Mouse (Mus musculus) ovary, postnatal 36 days (tissue): ENCODE data around the gene Inhbe.

ENCODE experiments used
- DNase-seq: peaks from one replicate; pipeline ENCODE4 v3.0.0; 2022; ENCODE audit warnings: low spot score, mixed read lengths

The Inhbe gene

DNA sequence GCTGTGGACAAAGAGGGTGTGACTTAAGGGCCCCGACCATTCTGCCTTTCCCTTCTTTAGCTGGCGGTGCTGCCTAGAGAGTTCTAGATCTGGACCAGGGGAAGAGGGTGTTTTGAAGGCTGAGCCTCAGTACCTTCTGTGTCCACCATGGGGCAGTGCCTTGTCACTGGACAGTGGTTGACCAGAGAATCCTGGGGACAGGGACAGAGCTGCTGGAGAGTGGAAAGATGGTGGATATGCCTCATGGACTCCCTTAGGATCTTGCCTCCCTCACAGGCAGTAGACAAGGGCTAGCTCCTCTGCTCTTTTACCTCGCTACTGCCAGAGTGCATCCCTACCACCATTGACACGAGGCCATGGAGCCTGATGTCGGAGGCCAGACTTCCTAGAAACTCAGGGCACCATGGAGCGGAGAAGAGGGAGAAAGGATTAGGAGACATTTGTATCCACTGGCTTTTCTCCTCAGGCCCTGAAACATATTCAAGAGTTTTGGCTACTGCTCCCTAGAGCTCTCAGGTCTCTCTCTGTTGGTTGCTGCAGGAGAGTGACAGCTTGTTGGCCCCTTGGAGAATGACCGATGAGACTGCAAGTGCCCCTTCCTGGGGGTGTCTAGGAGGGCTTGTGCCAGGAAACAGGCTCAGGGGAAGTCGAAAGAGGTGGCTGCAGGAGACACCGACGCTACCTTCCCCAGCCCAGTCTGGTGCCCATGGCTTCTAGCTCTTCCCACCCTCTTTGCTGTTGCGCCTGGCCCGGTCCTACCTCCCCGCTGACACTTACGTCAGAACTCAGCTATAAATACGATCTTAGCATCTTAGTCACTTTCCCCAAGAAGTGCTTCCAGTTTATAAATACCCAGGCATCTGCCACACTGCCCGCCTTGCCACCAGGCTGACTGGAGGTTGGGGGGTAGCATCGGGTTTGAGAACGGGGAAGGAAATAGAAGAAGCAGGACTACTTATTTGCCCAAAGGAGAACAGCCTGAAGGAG is at the start of gene Inhbe:
TSS of gene Inhbe (minus strand) at position 503 of the 987 bp plus-strand sequence.
- no peak for DNase-seq

DNA sequence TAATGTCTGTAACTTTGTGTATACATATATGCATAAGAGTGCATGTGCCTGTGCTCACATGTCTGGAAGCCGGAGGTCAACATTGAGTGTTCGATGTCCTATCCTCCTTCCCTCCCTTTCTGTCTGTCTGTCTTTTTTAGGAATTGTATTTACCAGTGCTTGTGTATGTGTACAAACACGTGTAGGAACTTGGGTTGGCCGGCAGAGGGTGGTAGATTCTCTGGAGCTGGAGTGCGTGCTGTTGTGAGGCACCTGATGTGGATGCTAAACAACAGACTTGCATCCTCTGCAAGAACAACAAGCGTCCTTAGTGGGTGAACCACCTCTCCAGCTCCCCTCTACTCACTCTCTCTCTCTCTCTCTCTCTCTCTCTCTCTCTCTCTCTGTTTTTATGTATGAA is 37.6 kb upstream of the Inhbe start:
- no peak for DNase-seq

DNA sequence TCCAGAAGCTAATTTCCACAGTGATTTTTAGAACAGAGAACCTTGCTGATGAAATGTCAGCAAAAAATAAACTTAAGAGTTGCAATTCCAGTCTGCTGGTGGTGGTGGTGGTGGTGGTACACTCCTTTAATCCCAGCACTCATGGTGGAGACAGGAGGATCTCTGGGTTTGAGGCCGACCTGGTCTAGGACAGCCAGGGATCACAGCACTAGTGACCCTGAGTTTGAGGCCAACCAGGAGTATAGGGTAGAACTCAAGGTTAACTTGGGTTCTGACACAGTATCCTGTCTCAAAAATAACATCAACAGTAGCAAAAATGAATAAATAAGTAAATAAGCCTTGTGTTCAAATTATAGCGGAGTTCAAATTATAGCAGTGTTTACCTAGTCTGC is 27.5 kb upstream of the Inhbe start:
- DNase-seq, result no peak

DNA sequence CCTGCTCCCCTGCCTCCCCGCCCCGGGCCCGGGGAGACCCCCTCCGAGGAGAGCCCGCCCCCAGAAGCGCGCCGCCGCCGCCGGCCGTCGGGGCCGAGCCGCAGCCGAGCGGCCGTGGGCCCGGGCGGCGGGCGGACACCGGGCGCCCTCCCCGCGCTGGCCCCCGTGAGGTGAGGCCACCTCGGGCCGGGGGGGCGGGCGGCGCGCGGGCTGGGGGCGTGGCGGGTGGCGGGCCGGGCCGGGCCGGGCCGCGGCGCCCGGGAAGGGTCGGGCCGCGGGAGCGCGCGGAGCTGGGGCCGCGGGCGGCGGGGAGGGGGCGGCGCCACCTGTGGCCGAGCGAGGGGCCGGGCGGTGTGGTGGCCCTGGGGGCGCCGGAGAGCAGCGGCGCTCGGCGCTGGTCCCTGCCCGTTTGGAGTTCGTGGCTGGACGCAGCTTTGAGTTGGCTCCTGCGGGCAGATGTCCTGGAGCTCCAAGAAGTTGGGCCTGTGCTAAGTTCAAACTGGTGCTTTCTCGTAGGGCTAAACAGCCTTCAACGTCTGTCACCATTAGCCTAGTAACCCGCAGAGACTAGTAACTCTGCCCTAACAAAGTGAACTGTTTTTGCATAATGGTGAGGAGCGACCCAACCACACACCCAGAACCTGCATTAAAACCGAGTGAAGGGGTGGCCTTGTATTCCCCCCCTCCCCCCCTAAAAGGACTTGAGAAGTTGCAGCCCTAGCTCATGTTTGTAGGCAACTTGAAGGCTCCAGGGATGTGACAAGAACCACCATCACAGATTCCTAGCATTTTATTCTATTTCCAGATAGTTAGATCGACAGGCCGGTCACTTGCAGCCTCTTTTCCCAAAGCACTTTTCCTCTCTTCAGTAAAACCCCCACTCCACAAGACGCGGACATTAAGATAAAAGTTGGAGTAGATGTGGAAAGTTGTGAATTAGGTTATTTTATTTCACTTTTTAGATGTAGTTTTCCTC is 26.8 kb upstream of the Inhbe start:
- peak; percentile 80 for DNase-seq

DNA sequence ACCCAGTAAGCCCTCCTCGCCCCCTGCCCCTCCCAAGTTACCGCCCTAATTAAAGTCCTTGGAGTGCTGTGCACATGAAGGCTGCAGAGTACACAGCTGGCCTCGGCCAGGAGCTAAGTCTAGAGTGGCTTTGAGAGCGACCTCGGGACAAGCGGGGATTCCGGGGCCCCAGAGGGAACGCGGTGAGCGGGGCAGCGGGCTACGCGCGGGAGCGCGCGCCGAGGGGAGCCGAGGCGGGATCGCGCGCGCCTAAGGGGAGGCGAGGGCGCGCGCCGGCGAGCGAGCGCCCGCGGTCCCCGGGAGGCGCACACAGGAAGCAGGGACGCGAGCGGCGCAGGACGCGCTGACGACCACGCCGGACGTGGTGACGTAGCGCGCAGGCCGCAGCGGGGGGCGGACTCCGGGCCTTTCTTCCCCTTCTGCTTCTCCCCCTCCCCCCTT is 26.1 kb upstream of the Inhbe start, which contains the start of gene R3hdm2:
TSS of gene R3hdm2 (plus strand) at position 77 of the 441 bp plus-strand sequence.
- peak; percentile 92 for DNase-seq

DNA sequence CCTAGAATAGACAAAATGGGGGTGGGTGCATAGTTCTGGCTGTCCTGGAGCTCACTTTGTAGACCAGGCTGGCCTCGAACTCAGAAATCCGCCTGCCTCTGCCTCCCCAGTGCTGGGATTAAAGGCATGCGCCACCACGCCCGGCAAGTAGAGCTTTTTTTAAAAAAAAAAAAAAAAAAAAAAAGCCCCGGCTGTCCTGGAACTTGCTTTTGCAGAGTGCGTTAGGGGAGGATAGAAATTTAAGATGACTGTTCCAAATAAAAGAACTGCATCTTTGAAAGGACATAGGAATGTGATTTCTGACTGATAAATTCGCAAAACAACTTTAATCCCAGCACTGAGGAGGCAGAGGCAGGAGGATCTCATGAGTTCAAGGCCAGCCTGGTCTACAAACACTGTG is 25.4 kb upstream of the Inhbe start:
- no peak for DNase-seq

DNA sequence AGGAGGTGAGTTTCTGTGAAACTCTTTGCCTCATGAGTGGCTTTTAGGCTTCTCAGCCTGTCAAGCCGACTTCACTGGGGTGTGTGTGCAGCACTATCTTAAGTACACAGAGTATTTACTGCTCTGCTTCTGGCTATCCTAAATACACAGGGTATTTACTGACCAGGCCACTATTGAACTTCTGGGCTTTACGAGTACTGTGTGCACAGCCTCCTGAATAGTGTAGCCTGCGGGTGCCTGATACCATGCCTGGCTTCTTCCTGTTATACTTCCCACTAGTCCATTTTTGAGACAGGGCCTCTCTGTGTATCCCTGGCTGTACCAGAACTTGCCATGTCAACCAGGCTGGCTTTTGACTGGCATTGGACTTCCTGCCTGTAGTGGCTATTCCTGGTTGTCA is 23.5 kb upstream of the Inhbe start:
- DNase-seq, result no peak

DNA sequence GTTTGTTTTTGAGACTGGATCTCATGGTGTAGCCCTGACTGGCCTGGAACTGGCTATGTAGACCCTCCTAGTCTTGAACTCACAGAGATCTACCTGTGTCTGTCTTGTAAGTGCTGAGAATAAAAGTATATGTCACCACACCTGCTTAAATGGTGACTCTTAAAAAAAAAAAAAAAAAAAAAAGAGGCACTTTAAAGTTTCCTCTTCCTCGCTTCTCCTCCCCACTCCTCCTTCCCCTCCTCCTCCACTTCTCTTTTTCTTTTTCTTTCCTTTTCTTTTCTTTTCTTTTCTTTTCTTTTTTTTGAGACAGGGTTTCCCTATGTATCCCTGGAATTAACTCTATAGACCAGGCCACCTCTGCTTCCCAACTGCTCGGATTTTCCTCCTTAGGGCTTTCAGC is 16.8 kb upstream of the Inhbe start:
- DNase-seq, result no peak

DNA sequence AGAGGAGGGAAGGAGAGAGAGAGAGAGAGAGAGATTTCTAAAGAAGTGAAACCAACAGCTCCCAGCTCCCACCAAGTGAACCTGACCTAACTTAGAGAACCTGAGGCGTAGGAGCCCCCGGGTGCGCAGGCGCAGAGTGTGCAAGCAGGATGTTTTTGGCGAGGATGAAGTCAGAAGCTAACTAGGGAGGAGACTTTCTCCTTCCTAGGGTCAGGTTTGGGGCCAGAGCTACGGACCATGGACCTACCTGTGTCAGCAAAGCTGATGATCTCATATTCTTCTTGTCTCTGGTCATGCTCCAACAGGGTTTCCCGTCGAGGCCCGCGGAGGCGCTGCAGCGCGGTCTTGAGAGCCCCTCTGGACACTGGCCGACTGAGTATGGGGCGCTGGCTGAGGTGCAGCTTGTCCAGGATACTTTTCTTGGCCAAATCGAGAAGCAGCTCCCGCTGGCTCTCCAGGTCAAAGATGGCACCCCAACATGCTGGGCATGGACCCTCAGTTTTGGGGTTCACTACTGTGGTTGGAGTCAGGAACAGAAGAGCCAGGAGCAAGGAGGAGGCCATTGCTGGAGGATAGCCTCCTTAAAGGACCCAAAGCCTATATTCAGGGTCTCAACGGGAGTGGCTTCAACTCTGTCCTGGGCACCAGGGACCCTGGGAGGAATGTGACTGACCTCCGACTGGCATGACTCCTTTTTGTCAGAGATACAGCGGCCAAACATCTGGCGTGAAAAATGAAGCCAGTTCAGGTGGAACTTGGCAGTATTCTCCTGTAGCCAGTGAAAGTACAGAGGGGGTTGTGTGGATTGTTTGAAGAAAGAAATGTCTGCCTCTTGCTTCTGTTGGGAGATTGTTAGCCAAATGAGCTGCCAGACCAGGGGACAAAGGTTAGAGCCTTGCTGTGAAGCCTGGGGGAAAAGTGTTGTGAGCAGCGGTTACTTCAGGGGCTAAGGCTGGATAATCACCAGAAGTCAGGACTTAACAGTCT is 15.9 kb upstream of the Inhbe start, which contains the start of gene Inhbc:
TSS of gene Inhbc (minus strand) at position 598 of the 987 bp plus-strand sequence.
- DNase-seq, result no peak

DNA sequence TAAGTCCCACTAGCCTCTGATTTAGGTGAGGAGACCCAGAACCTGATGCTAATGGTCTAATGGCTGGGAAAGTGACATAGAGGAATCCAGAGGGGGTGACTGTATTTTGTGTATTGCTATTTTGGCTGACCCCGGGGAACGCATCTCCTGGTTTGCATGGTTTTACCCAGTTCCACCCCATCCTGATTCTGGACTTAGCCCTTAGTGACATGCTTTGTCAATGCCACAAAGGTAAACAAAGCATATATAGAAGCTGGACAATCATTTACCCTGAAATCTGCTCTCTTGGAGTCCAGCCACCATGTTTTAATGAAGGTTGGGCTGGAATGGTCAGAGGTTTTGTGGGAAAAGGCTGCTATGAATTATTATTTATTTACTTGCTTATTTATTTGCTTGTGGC is 14.1 kb upstream of the Inhbe start:
- no peak for DNase-seq

DNA sequence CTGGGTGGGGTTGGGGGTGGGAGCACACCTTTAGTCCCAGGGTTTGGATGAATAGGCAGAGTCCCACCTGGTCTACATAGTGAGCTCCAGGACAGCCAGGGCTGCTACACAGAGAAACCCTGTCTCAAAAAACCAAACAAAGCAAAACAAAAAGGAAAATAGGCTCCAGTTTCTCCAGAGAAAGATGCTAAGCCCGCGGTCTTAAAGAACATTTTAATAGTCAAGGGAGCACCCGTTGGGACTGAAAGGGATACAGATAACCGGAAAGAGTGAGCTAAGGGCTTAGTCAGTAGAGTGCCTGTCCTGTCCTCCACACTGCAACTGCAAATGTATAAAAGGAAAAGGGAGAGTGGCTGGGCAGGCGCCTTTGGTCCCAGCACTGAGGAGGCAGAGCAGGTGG is 12.9 kb upstream of the Inhbe start:
- DNase-seq, result no peak

DNA sequence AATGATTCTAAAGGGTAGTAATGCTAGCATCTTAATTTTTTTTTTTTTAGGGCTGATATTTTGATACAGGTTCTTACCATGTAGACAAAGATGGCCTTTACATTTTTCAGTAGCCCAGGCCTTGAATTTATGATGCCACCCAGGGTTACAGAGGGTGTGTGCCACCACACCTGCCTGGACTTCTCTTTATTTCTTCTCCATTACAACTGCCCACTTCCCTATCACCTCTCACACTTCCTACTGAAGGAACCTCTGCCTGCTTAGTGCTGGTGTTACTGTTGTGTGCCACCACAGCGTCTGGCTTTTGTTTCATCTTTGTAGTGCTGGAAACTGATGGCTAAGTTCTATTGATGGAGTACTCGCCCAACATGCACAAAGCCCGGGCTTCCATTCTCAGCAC is 6.5 kb upstream of the Inhbe start:
- DNase-seq, result no peak

DNA sequence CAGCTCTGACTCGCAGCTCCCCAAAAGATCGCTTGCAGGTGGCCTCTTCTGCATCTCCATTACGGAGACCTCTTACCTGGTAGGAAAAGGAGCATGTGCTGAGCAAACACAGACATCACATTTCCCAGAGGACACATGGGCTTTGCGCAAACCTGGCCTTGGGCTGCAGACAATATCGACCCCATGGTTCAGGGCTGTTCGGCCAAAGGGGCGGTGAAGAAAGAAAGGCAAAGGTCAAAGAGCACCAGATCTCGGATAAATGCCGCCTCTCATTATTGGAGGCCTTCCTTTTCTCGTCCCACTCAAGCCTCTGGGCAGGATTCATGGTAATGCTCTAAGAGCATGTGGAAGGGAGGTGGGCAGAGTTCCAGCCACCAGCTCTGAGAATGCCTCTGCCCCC is 1.1 kb upstream of the Inhbe start:
- no peak for DNase-seq

DNA sequence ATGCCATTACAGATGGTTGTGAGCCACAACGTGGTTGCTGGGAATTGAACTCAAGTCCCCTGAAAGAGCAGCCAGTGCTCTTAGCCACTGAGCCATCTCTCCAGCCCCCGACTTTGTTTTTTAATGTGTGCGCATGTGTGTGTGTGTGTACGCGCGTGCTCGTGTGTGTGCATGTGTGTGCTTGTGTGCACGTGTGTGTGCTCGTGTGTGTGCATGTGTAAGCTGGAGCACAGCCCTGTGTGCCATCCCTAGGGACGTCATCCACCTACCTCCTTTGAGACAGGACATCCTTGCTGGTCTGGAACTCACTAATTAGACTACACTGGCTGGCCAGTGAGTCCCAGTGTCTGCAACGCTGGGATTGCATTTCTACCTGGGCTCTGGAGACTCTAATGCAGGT is 1.4 kb downstream of the Inhbe start:
- DNase-seq, result no peak

DNA sequence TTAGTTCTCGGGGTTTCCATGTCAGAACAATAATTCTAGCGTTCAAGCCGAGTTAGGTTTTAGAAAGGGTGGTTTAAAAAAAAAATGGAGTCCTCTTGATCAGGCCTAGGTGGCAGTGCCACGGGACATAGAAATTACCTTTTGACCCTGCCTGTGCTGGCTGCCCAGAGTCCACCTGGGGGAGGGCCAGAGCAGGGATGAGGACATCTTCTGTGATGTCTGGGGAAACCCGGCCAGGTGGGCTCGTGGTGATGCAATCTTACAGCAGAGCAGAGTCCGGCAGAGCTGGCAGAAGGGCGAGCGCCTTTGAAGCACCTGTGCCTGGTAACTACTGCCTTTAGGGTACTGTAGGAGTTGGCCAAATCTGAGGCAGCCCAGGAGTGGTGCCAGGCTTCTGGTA is 2.0 kb downstream of the Inhbe start:
- no peak for DNase-seq

DNA sequence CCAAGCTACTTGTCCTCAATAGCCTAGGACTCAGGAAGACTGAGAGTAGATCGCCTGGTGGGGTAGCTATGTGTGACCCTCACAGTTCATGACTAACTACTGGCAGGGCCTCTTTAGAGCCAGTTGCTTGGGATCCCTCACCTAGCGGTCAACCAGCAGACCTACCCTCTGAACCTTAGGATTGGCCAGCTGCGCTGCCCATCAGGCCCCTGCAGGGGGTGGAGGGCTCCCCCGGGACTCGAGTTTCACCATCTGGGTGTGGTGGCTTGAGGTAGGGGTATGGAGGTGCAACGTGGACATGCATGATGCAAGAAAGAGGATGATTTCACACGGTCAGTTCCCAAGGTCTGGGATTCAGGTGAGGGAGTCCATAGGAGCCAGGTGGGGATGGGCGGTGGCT is 2.5 kb downstream of the Inhbe start:
- no peak for DNase-seq

DNA sequence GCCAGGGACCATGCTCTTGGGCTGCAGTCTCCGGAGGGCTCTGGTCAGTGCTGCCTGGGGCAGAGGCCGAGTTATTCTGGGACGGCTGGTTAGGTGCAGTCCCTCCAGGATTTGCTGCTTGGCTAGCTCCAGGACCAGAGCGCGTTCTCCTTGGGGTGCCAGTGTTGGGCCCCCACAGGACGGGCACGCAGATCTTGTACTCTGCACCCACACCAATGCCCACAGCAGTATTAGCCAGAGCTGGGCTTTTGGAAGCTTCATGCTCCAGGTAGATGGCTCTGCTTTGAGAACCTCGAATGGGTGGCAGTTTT is 3.0 kb downstream of the Inhbe start:
- no peak for DNase-seq

DNA sequence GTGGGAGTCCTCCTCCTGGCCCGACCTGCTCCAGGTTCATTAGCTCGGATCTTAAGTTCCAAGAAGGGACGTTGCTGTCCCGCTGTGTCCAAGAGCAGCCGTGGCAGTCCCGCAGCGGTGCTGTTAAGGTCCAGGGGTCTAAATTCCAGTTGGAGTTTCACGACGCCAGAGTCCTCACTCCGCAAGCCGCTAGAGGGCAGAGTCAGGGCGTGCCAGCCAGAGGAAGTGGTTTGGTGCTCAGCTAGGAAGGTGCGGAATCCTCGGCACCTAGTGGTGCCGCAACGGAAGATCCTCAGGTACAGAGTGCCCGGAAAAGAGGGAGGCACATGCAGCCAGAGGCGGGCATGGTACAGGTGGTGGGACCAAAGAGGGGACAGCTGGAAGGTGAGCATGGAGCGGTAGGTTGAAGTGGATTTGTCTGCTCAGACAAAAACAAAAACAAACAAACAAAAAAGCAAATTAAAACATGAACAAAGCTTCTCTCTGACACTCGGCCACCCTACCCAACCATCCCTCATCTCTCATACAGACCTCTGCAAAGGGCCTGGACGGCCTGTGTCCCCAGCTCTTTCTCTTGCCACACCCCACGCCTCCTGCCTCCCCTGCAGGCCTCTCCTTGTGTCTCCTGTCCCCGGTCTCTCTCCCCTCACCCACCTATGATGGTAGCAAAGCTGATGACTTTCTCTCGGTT is 3.5 kb downstream of the Inhbe start:
- peak; percentile 74 for DNase-seq

DNA sequence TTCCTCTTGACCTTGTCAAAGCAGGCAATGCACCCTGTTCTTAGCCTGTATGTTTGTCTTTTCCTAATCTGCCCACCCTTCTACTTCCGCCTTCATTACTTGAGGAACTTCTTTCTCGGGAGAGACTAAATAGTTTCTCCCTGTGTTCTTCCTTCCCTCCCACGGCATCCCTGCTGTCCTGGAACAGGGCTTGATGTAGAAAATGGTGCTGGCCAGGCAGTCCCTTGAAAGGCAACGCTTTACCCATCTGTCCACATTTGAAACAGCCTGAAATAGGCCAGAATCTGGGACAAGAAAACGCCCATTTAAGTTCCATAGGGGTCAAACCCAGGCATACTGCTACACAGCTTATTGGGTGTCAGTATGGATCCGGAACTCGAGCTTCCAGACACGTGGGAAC is 4.4 kb downstream of the Inhbe start:
- DNase-seq, result no peak

DNA sequence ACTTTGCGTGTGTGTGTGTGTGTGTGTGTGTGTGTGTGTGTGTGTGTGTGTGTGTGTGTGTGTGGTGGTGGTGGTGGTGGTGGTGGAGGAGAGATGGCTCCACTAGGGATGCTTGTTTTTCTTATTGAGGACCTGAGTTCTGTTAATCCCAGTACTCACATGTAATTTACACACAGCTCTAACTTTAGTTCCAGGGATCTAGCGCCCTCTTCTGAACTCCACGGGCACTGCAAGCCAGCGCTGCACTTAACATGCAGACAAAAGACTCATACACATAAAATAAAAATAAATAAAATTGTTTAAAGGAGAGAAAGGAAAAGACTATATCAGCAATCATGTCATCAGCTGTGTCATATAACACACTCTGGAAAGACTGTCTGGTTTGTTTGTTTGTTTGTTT is 5.3 kb downstream of the Inhbe start:
- DNase-seq, result no peak

DNA sequence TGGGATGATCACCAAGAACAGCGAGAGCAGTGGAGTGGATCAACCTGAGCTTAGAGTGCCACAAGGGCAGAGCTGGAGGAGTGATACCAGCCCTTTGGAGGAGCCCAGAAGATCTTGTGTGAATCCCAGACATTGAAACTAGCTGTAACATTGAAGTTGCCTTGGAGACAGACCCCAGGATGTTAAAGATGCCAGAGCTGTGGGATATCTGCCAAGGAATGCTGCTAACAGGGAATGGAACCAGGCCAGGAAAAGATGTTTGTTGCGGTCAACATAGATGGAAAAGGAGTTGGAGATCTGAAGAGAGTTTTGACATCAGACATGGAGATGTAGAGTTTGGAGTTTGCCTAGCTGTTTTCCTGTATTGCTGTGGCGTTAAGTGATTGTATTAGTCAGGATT is 8.0 kb downstream of the Inhbe start:
- no peak for DNase-seq
